Mouse (Mus musculus) bone marrow, adult 2 months (tissue): ENCODE measurements around the gene Ptrhd1. TPM values are rescaled to one million over a fixed set of nuclear protein-coding genes. Genes with fewer than 3 reads are reported as not detected.
"Not testable (repeated sequence)": the region's sequence is repeated elsewhere in the genome, so short reads cannot be mapped to it uniquely, and the experiment has no call there.

Experiments used
- H3K27ac ChIP-seq: fragments of 200-500 bp; 2 replicates; pipeline ENCODE4 v1.5.1; 2012; ENCODE audit warnings: low read depth, mild to moderate bottlenecking, control low read depth, inconsistent platforms, low read length; ENCODE audit not compliant: control insufficient read depth, poor library complexity, insufficient read depth
- H3K4me1 ChIP-seq: fragments of 200-500 bp; 2 replicates; pipeline ENCODE4 v1.6.1; 2011; ENCODE audit warnings: low read length; ENCODE audit not compliant: control insufficient read depth, insufficient read depth
- H3K4me3 ChIP-seq: fragments of 200-500 bp; replicated peaks from 2 replicates; pipeline ENCODE3; 2011; ENCODE audit warnings: mild to moderate bottlenecking, low read depth, low read length, control low read depth; ENCODE audit not compliant: control insufficient read depth
- CTCF ChIP-seq: fragments of 200-500 bp; IDR thresholded peaks from 2 replicates; pipeline ENCODE4 v1.5.1; 2011; ENCODE audit warnings: low read length, control low read depth; ENCODE audit not compliant: control insufficient read depth, insufficient read depth
- POLR2A ChIP-seq: fragments of 200-500 bp; IDR thresholded peaks from 2 replicates; pipeline ENCODE4 v1.6.1; 2011; ENCODE audit warnings: low read depth, mild to moderate bottlenecking, control low read depth, low read length, borderline replicate concordance; ENCODE audit not compliant: control insufficient read depth
- WGBS: fragments of 180-500 bp; shearing (Covaris S2); methylation state at CpG from one replicate; pipeline ENCODE4 v1.1.7; 2018; 5-methylcytosine and 5-hydroxymethylcytosine counted together
- polyA plus RNA-seq: library from polyadenylated mRNA; stranded (reverse); fragments of >200 nt; gene quantifications from 2 replicates; pipeline ENCODE4 v1.2.4, GENCODE M21; 2011; ENCODE audit warnings: low replicate concordance; ENCODE audit not compliant: missing spikeins, insufficient read depth, insufficient read length

Ptrhd1 gene
- polyA plus RNA-seq, 1 experiment, result 5.4 TPM

DNA sequence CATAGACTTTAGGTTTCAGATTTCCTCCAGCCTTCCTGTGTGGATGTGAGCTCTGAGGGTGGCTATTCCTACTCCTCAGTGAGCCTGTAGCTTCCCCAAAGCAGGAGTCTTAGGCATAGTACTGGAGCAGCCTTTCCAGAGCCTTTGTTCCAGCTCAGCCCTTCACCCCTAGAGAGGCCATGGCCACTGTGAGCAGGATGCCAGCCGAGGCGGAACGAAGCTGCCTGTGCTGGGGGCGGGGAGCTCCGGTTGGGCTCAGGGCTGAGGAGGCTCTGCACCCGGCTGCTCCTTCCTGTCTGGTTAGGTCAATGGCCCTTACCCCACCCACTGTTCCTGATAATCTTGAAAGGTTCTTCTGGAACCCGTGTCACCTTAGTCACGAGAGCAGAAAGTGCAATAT lies 20.9 kb upstream of the Ptrhd1 start:
- Histone ChIP-seq H3K27ac (no peak overlapping the region), H3K4me1 (no peaks in the 10 kb centered on the region; the same call in 1 of the 2 replicates), H3K4me3 (no peak overlapping the region)
- TF ChIP-seq CTCF, result no peak
- TF ChIP-seq POLR2A, result no peak
- WGBS, result 75% methylated on average over 8 of the region's 8 CpGs

DNA sequence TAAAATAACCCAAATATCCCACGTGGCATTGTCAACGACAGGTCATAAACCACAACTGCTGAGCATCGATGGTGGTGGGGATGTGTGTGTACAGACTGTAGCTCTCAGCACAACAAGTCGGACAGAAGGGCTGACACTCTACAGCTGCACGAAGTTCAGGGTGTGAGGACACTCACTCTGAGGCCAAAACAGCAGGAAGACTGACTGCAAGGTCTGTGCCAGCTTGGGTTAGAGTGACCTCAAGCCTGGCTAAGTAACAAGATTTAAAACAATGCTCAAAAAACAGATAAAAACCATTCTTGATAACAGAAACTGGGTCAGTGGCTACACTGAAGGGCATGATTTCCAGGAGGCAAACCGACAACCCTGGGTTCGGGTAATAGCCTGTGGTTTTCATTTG lies 3.7 kb upstream of the Ptrhd1 start:
- no peak overlapping the region for H3K4me3 ChIP-seq
- no peak overlapping the region for H3K27ac ChIP-seq
- TF ChIP-seq CTCF (no peak), POLR2A (no peak)
- H3K4me1 ChIP-seq, result peaks cover 2% of the 10 kb centered on the region; the same call in 1 of the 2 replicates
- WGBS, result 87% methylated on average over 7 of the region's 7 CpGs

- no peak overlapping the region for H3K27ac ChIP-seq
- 7% methylated on average over 4 of the region's 4 CpGs for WGBS
- TF ChIP-seq POLR2A (no peak), CTCF (no peak)
- no peak overlapping the region for H3K4me3 ChIP-seq
- peaks cover 2% of the 10 kb centered on the region; the same call in 1 of the 2 replicates for H3K4me1 ChIP-seq
These were observed 1.1 kb upstream of the Ptrhd1 start for GRCm38 (mm10) chr12:4232777-4233176.

GRCm38 (mm10) chr12:4237481-4237880 lies 3.7 kb downstream of the Ptrhd1 start:
- WGBS, result 93% methylated on average over 15 of the region's 15 CpGs
- TF ChIP-seq CTCF, result no peak
- no peak for TF ChIP-seq POLR2A
- Histone ChIP-seq H3K4me3 (no peak overlapping the region), H3K27ac (no peak overlapping the region), H3K4me1 (peaks cover 2% of the 10 kb centered on the region; the same call in 1 of the 2 replicates)

DNA sequence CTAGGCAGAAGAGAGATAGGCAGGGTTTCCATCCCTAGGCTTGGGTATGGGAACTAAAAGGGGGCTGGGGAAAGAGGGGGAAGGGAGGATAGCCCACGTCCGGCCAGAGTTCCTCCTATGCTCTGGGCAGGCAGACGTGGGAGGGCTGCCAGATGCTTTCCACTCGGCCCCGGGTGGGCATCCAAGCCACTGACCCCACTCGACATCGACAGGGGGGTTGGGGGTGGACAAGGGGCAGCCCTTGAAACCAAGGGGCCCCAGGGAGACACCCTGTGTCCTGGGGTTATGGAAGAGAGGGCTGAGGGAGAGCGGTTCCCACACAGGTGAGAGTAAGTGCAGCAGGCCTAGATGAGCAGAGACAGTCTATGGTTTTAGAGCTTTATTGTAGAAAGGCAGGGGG lies 6.5 kb downstream of the Ptrhd1 start:
- not testable (repeated sequence) for H3K4me1 ChIP-seq, H3K27ac ChIP-seq, H3K4me3 ChIP-seq
- WGBS, result 72% methylated on average over 8 of the region's 8 CpGs

- WGBS, result 71% methylated on average over 2 of the region's 2 CpGs
- H3K4me3 ChIP-seq, result no peak overlapping the region
- no peak overlapping the region for H3K27ac ChIP-seq
- TF ChIP-seq POLR2A (no peak), CTCF (no peak)
- no peaks in the 10 kb centered on the region for H3K4me1 ChIP-seq
These were observed 10.0 kb downstream of the Ptrhd1 start for GRCm38 (mm10) chr12:4243805-4244204.

DNA sequence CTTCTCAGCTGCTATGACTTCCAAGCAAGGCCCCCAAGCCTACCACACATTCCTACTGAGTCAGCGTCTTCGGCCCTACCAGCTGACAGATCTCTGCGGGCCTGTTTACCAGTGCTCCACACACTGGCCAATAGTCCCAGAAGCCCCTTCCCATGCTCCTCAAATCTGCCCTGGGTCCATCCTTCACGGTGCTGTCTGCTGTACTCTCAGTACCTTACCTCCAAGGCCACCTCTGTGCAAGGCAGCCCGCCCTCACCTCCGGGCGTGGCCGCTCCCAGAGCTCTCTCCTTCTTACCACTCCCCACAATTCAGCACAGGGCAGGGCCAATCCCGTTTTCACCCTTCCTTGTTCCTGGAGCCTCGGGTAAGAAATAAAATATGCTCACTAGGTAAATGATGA lies 11.9 kb downstream of the Ptrhd1 start:
- WGBS, result 82% methylated on average over 10 of the region's 10 CpGs
- no peak for TF ChIP-seq POLR2A
- TF ChIP-seq CTCF, result no peak
- Histone ChIP-seq H3K27ac (no peak overlapping the region), H3K4me1 (no peaks in the 10 kb centered on the region), H3K4me3 (no peak overlapping the region)

DNA sequence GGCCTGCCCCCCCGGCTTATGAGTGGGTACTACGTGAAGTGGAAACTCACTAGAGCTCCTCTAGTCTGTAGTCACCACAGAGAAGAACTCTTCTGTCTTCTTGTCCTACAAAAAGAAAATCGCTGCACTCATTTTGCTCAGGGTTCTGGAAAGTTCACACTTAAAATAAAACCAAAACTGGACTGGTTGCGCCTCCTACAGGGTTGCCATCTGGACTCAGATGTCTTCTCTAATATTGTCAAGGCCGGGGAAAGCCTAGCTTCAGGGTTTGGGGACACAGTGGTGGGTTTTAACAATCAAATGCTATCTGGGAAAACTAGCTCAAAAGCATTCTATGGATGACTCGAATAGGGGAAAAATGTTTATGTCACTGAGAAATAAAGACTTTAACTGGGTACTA lies 16.0 kb downstream of the Ptrhd1 start:
- Histone ChIP-seq H3K4me1 (no peaks in the 10 kb centered on the region), H3K4me3 (no peak overlapping the region), H3K27ac (no peak overlapping the region)
- TF ChIP-seq CTCF, result no peak
- no peak for TF ChIP-seq POLR2A
- 85% methylated on average over 6 of the region's 6 CpGs for WGBS
